Mouse (Mus musculus) hindbrain, embryonic 12.5 days (tissue): Measurements from ENCODE around the gene Adamts16. TPM values are rescaled to one million over a fixed set of nuclear protein-coding genes. Genes with fewer than 3 reads are reported as not detected.

Experiments
- ATAC-seq: fragments of 200-750 bp; cut with Nextera tagmentation; 2 replicates; pipeline ENCODE4 v1.8.0; 2017; ENCODE audit warnings: moderate TSS enrichment; ENCODE audit not compliant: low FRiP score
- H3K27ac ChIP-seq: fragments of 300-500 bp; sonication (generic); 2 replicates; pipeline ENCODE4 v1.5.1; 2016; ENCODE audit warnings: mild to moderate bottlenecking
- H3K27me3 ChIP-seq: fragments of 300-500 bp; sonication (generic); 2 replicates; pipeline ENCODE4 v1.6.1; 2016; ENCODE audit warnings: mild to moderate bottlenecking
- H3K36me3 ChIP-seq: fragments of 300-500 bp; sonication (generic); 2 replicates; pipeline ENCODE4 v1.6.1; 2016; ENCODE audit warnings: mild to moderate bottlenecking
- H3K4me1 ChIP-seq: fragments of 300-500 bp; sonication (generic); 2 replicates; pipeline ENCODE4 v1.6.1; 2016
- H3K4me2 ChIP-seq: fragments of 300-500 bp; sonication (generic); replicated peaks from 2 replicates; pipeline ENCODE4 v1.6.1; 2016; ENCODE audit warnings: mild to moderate bottlenecking
- H3K4me3 ChIP-seq: fragments of 300-500 bp; sonication (generic); 2 replicates; pipeline ENCODE4 v1.5.1; 2016; ENCODE audit warnings: mild to moderate bottlenecking
- H3K9ac ChIP-seq: fragments of 300-500 bp; sonication (generic); 2 replicates; pipeline ENCODE4 v1.6.1; 2016; ENCODE audit warnings: mild to moderate bottlenecking, moderate library complexity
- H3K9me3 ChIP-seq: fragments of 300-500 bp; sonication (generic); replicated peaks from 2 replicates; pipeline ENCODE4 v1.6.1; 2016; ENCODE audit warnings: mild to moderate bottlenecking
- WGBS: fragments of 180-500 bp; shearing (Covaris S2); methylation state at CpG from one replicate; pipeline ENCODE4 v1.1.7; 2016; 5-methylcytosine and 5-hydroxymethylcytosine counted together
- polyA plus RNA-seq: library from polyadenylated mRNA; unstranded; fragments of >200 nt; fragmentation: Nextera tagmentation; extraction: Ambion mirVana; gene quantifications from 2 replicates; pipeline ENCODE4 v1.2.1, GENCODE M21; 2016

Gene Adamts16
- polyA plus RNA-seq, 1 experiment from 2014 or later = 3.5 TPM

DNA sequence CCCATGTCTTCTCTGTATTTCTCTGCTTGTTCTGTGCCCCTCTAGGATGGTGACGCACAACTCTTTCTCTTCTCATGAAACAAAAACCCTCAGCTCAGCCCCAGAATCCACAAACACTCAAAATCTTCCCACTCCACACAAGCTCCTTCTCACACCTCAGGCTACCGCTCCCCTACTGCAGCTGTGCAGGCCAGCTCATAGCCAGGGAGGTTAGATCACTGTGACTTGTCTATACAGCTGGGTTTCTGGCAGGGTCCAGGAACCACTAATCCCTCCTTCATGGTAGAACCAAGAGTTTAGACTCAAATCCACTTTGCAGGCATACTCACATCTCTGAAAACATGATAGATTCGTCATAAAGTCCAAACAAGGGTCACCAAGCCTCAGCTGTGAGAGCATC is 161.3 kb downstream of the Adamts16 start:
- no peaks in the 10 kb centered on the region; the same call in 1 of the 2 replicates for H3K4me1 ChIP-seq
- no peaks in the 10 kb centered on the region for H3K27me3 ChIP-seq
- no peak overlapping the region for H3K4me3 ChIP-seq
- ATAC-seq = no peak
- no peaks in the 10 kb centered on the region for H3K9me3 ChIP-seq
- H3K9ac ChIP-seq = no peak overlapping the region
- WGBS = 94% methylated on average over 3 of the region's 3 CpGs
- no peak overlapping the region for H3K27ac ChIP-seq
- no peak overlapping the region for H3K4me2 ChIP-seq
- no peaks in the 10 kb centered on the region for H3K36me3 ChIP-seq

Other genes with a start within 250 kb of the Adamts16 start
- 34.5 and 37.2 TPM in 2 replicates for gene Ice1, start 204.2 kb downstream of the Adamts16 start, polyA plus RNA-seq